Mouse (Mus musculus): ENCODE results near the gene Asxl1. TPM values are rescaled to one million over a fixed set of nuclear protein-coding genes. Genes with fewer than 3 reads are reported as not detected.
A peak's percentile ranks its signal among the peaks of the same experiment; 100 is the strongest.

The Asxl1 gene
- polyA plus RNA-seq (2014; fragmentation: Nextera tagmentation; extraction: Ambion mirVana) = 13.4 and 17.1 TPM in 2 replicates

DNA sequence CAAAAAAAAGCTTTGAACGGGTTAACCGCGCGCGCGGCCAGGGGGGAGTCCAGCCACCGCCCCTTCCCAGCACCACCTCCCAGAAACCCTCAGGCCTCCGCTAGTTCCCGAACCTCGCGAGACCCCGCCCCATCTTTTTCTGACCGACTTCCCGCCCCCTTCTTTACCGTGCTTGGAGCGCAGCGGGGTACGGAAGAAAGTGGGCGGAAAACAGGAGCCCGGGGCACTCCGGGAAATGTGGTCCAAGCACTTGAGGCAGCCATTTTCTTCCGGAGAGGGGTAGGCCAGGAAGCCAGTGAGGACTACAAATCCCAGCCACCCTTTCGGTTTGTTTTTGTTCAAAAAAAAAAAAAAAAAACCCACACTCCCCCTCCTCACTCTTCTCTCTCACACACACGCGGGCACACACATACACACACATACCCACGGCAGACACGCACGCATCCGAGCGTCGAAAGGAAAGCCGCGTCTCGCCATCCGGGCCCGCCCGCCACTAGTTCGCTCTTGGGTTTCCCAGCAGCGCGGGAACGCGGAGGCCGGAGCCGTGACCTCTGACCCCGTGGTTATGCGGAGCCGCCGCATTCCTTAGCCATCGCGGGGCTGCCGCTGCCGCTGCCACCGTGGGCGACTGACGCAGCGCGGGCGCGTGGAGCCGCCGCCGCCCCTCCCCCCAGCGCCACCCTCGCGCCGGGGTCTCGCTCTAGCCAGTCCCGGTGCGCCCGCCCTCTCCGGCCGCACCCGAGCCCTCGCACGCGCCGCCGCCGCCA, at the start of gene Asxl1:
TSS of gene Asxl1 (plus strand) at position 376 of the 767 bp plus-strand sequence.
- peak within 1 kb of the TSS; percentile 84 for H3K4me3 ChIP-seq (replicated peaks; ENCODE audit: low read depth, low read length)
- WGBS = 0% methylated on average over 66 of the region's 79 CpGs

DNA sequence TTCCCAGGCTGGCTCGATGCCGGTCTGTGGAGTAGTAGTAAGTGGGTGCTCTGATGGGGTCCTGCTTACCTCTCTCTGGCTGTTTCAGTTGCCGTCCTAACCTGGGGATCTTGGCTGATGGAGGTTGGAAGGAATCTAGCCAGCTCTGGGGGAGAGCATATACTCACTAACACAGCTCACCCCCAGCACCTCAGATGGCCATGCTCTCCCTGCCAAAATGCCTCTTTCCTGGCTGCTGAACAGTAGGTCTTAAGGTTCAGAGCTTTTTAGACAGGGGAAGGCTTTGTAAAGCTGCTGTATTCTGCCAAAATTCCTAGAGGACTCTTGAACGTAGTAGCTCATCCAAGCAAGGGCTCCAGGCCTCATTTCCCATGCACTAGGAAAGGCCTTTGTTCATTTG, 47.9 kb upstream of the Asxl1 start:
- no peak for ATAC-seq (ENCODE audit: low FRiP score, low TSS enrichment)
- H3K36me3 ChIP-seq (ENCODE audit: control insufficient read depth, insufficient read depth, low read length) = no peaks in the 10 kb centered on the region
- no peaks in the 10 kb centered on the region for H3K27me3 ChIP-seq (ENCODE audit: control insufficient read depth, insufficient read depth, low read length)
- H3K4me2 ChIP-seq (ENCODE audit: low read length) = no peak overlapping the region
- H3K9ac ChIP-seq (replicated peaks; ENCODE audit: low read length) = no peak overlapping the region
- H3K4me3 ChIP-seq (replicated peaks; ENCODE audit: low read depth, low read length) = no peak overlapping the region
- DNase-seq = no peak
- no peaks in the 10 kb centered on the region for H3K9me3 ChIP-seq (ENCODE audit: control insufficient read depth, low read length)
- WGBS = 87% methylated on average over 4 of the region's 4 CpGs
- H3K4me1 ChIP-seq (ENCODE audit: control insufficient read depth, insufficient read depth, low read length) = no peaks in the 10 kb centered on the region; the same call in 1 of the 2 replicates
- no peak overlapping the region for H3K27ac ChIP-seq (replicated peaks; ENCODE audit: low read depth, low read length)

More for the DNA sequence above, at the start of gene Asxl1:
- no peaks in the 10 kb centered on the region for H3K27me3 ChIP-seq (ENCODE audit: control insufficient read depth, insufficient read depth, low read length)
- peak; percentile 97 for ATAC-seq (ENCODE audit: low FRiP score, low TSS enrichment)
- no peaks in the 10 kb centered on the region for H3K36me3 ChIP-seq (ENCODE audit: control insufficient read depth, insufficient read depth, low read length)
- H3K9me3 ChIP-seq (ENCODE audit: control insufficient read depth, low read length) = no peaks in the 10 kb centered on the region
- H3K9ac ChIP-seq (replicated peaks; ENCODE audit: low read length) = peak within 1 kb of the TSS; percentile 95
- peak within 1 kb of the TSS; percentile 82 for H3K4me2 ChIP-seq (ENCODE audit: low read length)
- peak; percentile 99 for DNase-seq
- peaks cover 29% of the 10 kb centered on the region for H3K4me1 ChIP-seq (ENCODE audit: control insufficient read depth, insufficient read depth, low read length)
- H3K27ac ChIP-seq (replicated peaks; ENCODE audit: low read depth, low read length) = peak within 1 kb of the TSS; percentile 96

DNA sequence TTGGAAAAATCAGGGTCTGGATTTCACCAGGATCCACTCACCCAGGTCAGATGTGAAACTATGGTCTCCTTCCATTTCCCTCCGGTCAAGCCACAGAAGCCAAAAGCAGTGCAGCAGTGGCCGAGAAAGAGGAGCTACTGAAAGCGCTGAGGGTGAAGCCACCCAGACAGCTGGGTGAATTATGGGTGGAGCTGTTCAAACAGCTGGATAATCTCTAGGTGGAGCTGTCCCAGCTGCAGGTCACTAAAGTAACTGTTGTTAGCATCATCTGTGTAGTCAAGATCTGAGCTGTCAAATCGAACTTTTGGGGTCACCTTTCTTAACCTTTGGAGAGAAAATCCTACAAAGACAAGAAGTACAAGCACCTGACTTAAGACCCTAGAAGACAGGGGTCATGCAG, 47.2 kb upstream of the Asxl1 start:
- no peak for DNase-seq
- Histone ChIP-seq H3K9me3 (ENCODE audit: control insufficient read depth, low read length) (no peaks in the 10 kb centered on the region), H3K4me3 (replicated peaks; ENCODE audit: low read depth, low read length) (no peak overlapping the region), H3K27ac (replicated peaks; ENCODE audit: low read depth, low read length) (no peak overlapping the region), H3K4me1 (ENCODE audit: control insufficient read depth, insufficient read depth, low read length) (no peaks in the 10 kb centered on the region), H3K36me3 (ENCODE audit: control insufficient read depth, insufficient read depth, low read length) (no peaks in the 10 kb centered on the region), H3K9ac (replicated peaks; ENCODE audit: low read length) (no peak overlapping the region), H3K27me3 (ENCODE audit: control insufficient read depth, insufficient read depth, low read length) (no peaks in the 10 kb centered on the region), H3K4me2 (ENCODE audit: low read length) (no peak overlapping the region)
- no peak for ATAC-seq (ENCODE audit: low FRiP score, low TSS enrichment)
- WGBS = 76% methylated on average over 4 of the region's 4 CpGs

DNA sequence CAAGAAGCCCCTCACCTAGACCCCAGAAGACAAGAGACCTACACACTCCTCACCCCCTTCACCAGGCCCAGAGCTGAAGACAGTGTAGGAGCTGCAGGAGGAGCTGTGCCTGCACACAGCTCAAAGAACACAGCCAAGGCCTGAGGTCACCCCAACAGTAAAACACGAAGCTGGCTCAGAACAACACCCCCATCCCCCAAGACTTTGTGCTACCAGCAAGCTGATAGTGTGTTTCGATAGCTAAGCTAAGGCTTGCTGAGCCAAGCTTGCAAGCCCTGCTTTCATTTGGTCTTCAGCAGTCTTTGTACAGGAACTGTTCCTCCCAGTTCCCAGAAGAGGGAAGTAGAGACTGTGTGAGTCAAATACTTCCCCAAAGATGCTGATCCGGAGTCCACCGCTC, 46.8 kb upstream of the Asxl1 start:
- Histone ChIP-seq H3K27ac (replicated peaks; ENCODE audit: low read depth, low read length) (no peak overlapping the region), H3K27me3 (ENCODE audit: control insufficient read depth, insufficient read depth, low read length) (no peaks in the 10 kb centered on the region), H3K4me2 (ENCODE audit: low read length) (no peak overlapping the region), H3K4me1 (ENCODE audit: control insufficient read depth, insufficient read depth, low read length) (no peaks in the 10 kb centered on the region), H3K36me3 (ENCODE audit: control insufficient read depth, insufficient read depth, low read length) (no peaks in the 10 kb centered on the region), H3K9ac (replicated peaks; ENCODE audit: low read length) (no peak overlapping the region), H3K9me3 (ENCODE audit: control insufficient read depth, low read length) (no peaks in the 10 kb centered on the region), H3K4me3 (replicated peaks; ENCODE audit: low read depth, low read length) (no peak overlapping the region)
- WGBS = 76% methylated on average over 4 of the region's 4 CpGs
- ATAC-seq (ENCODE audit: low FRiP score, low TSS enrichment) (no peak), DNase-seq (no peak)

DNA sequence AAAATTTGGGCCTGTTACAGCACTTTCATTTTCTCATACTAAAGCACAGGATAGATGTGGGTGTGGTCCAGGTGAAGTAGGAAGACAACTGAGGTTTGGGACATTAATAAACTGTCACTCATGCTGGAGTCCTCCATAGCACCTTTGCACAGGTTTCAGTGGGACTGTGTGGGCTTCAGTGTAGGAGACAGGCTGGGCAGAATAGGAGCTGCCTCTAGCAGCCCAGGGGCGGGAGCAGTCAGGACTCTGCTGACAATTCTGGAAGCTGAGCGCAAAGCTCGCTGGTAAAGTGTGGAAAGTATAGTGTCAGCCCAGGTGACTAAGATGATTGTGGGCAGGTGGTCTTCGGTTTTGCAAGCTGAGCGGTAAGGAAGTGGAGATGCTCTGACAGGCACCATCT, 44.5 kb upstream of the Asxl1 start:
- no peak overlapping the region for H3K9ac ChIP-seq (replicated peaks; ENCODE audit: low read length)
- DNase-seq (no peak), ATAC-seq (ENCODE audit: low FRiP score, low TSS enrichment) (no peak)
- no peaks in the 10 kb centered on the region for H3K27me3 ChIP-seq (ENCODE audit: control insufficient read depth, insufficient read depth, low read length)
- no peaks in the 10 kb centered on the region for H3K36me3 ChIP-seq (ENCODE audit: control insufficient read depth, insufficient read depth, low read length)
- 96% methylated on average over 5 of the region's 5 CpGs for WGBS
- no peak overlapping the region for H3K4me3 ChIP-seq (replicated peaks; ENCODE audit: low read depth, low read length)
- no peaks in the 10 kb centered on the region for H3K9me3 ChIP-seq (ENCODE audit: control insufficient read depth, low read length)
- H3K4me2 ChIP-seq (ENCODE audit: low read length) = no peak overlapping the region
- H3K4me1 ChIP-seq (ENCODE audit: control insufficient read depth, insufficient read depth, low read length) = no peaks in the 10 kb centered on the region
- H3K27ac ChIP-seq (replicated peaks; ENCODE audit: low read depth, low read length) = no peak overlapping the region

DNA sequence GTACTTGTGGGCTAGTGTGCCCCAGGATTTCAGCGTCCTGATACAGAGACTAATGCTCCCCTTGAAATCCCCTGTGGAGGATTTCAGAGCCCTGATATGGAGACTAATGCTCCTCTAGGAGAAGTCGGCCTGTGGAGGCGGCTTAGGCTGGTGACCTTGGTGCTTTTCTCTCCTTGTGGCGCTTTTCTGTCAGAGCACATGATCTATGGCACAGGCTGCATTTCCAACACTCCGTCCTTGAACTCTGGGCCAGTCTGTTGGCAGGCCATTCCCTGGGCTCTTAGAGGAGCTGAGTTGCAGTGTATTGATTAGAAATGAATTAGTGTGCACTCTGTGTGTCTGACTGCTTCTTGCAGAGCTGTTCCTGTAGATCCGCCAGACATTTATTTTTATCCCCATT, 40.4 kb upstream of the Asxl1 start:
- no peak for DNase-seq
- Histone ChIP-seq H3K4me2 (ENCODE audit: low read length) (no peak overlapping the region), H3K9me3 (ENCODE audit: control insufficient read depth, low read length) (no peaks in the 10 kb centered on the region), H3K36me3 (ENCODE audit: control insufficient read depth, insufficient read depth, low read length) (no peaks in the 10 kb centered on the region), H3K27ac (replicated peaks; ENCODE audit: low read depth, low read length) (no peak overlapping the region), H3K4me1 (ENCODE audit: control insufficient read depth, insufficient read depth, low read length) (no peaks in the 10 kb centered on the region), H3K4me3 (replicated peaks; ENCODE audit: low read depth, low read length) (no peak overlapping the region), H3K9ac (replicated peaks; ENCODE audit: low read length) (no peak overlapping the region), H3K27me3 (ENCODE audit: control insufficient read depth, insufficient read depth, low read length) (no peaks in the 10 kb centered on the region)
- ATAC-seq (ENCODE audit: low FRiP score, low TSS enrichment) = no peak
- 87% methylated on average over 6 of the region's 6 CpGs for WGBS

DNA sequence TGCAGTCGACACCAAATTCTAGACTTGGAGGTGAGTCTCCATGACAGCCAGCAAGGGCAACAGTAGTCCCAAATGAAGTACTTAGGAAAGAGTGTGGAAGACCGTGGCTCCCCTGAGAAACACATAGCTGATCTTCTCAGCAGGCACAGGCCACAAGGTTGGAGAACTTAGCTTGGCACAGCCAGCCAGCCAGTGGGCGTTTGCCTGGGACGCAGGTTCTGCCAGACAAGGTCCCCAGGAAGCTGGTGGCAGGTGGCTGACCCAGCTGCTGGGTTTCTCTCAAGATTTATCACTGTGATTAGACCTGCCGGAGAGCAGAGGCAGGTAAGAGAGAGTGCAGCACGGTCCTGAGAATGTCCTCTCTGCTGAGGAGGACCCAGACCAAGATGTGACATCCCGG, 37.0 kb upstream of the Asxl1 start:
- Histone ChIP-seq H3K27me3 (ENCODE audit: control insufficient read depth, insufficient read depth, low read length) (no peaks in the 10 kb centered on the region), H3K4me3 (replicated peaks; ENCODE audit: low read depth, low read length) (no peak overlapping the region), H3K4me2 (ENCODE audit: low read length) (no peak overlapping the region), H3K9ac (replicated peaks; ENCODE audit: low read length) (no peak overlapping the region), H3K36me3 (ENCODE audit: control insufficient read depth, insufficient read depth, low read length) (0 out of 2 replicates have a peak, but pooled peaks cover 3% of the 10 kb centered on the region), H3K9me3 (ENCODE audit: control insufficient read depth, low read length) (no peaks in the 10 kb centered on the region), H3K4me1 (ENCODE audit: control insufficient read depth, insufficient read depth, low read length) (no peaks in the 10 kb centered on the region), H3K27ac (replicated peaks; ENCODE audit: low read depth, low read length) (no peak overlapping the region)
- ATAC-seq (ENCODE audit: low FRiP score, low TSS enrichment) = no peak
- DNase-seq = no peak
- WGBS = 91% methylated on average over 7 of the region's 7 CpGs

DNA sequence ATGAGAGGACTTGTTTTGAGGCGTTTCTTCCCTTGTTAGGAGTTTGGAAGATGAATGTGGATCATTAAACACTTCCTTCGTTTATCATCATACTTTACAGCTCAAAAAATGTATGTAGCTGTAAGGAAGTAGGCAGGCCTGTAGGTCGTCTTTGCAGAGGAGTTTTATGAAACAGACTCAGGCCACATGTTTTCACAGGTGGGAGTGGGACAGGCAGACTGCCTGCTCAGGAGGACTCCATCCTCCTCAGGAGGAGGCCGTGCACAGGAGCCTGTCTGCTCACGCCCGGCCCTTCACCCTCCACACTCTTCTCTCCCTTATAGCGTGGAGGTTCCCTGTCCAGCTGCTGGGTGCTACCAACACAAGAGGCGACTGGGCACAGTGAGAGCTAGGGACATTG, 36.5 kb upstream of the Asxl1 start:
- ATAC-seq (ENCODE audit: low FRiP score, low TSS enrichment) = no peak

DNA sequence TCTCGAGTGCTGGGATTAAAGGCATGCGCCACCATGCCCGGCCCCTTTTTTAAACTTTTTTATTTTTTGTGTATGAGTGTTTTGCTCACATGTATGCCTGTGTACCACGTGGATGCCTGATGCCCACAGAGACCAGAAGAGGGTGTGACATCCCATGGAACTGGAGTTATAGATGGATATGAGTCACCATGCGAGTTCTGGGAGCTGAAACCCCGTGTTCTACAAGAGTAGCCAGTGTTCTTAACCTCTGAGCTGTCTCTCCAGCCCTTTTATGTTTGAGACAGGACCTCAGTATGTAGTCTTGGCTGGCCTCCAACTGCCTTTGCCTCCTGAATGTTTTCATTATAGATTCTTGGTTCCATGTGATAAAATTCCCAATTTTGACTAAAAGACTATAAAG, 35.4 kb upstream of the Asxl1 start:
- peak; percentile 35 for DNase-seq
- ATAC-seq (ENCODE audit: low FRiP score, low TSS enrichment) = no peak
- Histone ChIP-seq H3K27ac (replicated peaks; ENCODE audit: low read depth, low read length) (no peak overlapping the region), H3K36me3 (ENCODE audit: control insufficient read depth, insufficient read depth, low read length) (0 out of 2 replicates have a peak, but pooled peaks cover 3% of the 10 kb centered on the region), H3K4me1 (ENCODE audit: control insufficient read depth, insufficient read depth, low read length) (no peaks in the 10 kb centered on the region), H3K4me2 (ENCODE audit: low read length) (no peak overlapping the region), H3K27me3 (ENCODE audit: control insufficient read depth, insufficient read depth, low read length) (no peaks in the 10 kb centered on the region), H3K4me3 (replicated peaks; ENCODE audit: low read depth, low read length) (no peak overlapping the region), H3K9me3 (ENCODE audit: control insufficient read depth, low read length) (no peaks in the 10 kb centered on the region), H3K9ac (replicated peaks; ENCODE audit: low read length) (no peak overlapping the region)
- WGBS = 84% methylated on average over 6 of the region's 6 CpGs

More for the DNA sequence above, 36.5 kb upstream of the Asxl1 start:
- H3K27me3 ChIP-seq (ENCODE audit: control insufficient read depth, insufficient read depth, low read length) = no peaks in the 10 kb centered on the region
- DNase-seq = no peak
- H3K36me3 ChIP-seq (ENCODE audit: control insufficient read depth, insufficient read depth, low read length) = 0 out of 2 replicates have a peak, but pooled peaks cover 3% of the 10 kb centered on the region
- no peak overlapping the region for H3K4me2 ChIP-seq (ENCODE audit: low read length)
- no peak overlapping the region for H3K4me3 ChIP-seq (replicated peaks; ENCODE audit: low read depth, low read length)
- WGBS = 85% methylated on average over 8 of the region's 8 CpGs
- H3K9me3 ChIP-seq (ENCODE audit: control insufficient read depth, low read length) = no peaks in the 10 kb centered on the region
- no peaks in the 10 kb centered on the region for H3K4me1 ChIP-seq (ENCODE audit: control insufficient read depth, insufficient read depth, low read length)
- H3K27ac ChIP-seq (replicated peaks; ENCODE audit: low read depth, low read length) = no peak overlapping the region
- no peak overlapping the region for H3K9ac ChIP-seq (replicated peaks; ENCODE audit: low read length)
